Mouse (Mus musculus) limb, embryonic 14.5 days (tissue): Measurements from ENCODE around the gene Frmd3. TPM values are rescaled to one million over a fixed set of nuclear protein-coding genes. Genes with fewer than 3 reads are reported as not detected.

ENCODE experiments used
- ATAC-seq: fragments of 200-750 bp; cut with Nextera tagmentation; 2 replicates; pipeline ENCODE4 v1.8.0; 2017; ENCODE audit warnings: low read depth, moderate number of reproducible peaks, moderate TSS enrichment; ENCODE audit not compliant: low FRiP score
- DNase-seq: peaks from one replicate; pipeline ENCODE4 v3.0.0-alpha.2; 2015; ENCODE audit warnings: low spot score
- H3K27ac ChIP-seq: fragments of 300-500 bp; sonication (generic); replicated peaks from 2 replicates; pipeline ENCODE4 v1.5.1; 2014; ENCODE audit warnings: low read depth, mild to moderate bottlenecking, low read length, moderate library complexity, mixed read lengths
- H3K27me3 ChIP-seq: fragments of 300-500 bp; sonication (generic); 2 replicates; pipeline ENCODE4 v1.6.1; 2014; ENCODE audit warnings: low read length, mixed read lengths; ENCODE audit not compliant: control insufficient read depth, insufficient read depth
- H3K36me3 ChIP-seq: fragments of 300-500 bp; sonication (generic); 2 replicates; pipeline ENCODE4 v1.6.1; 2014; ENCODE audit warnings: mild to moderate bottlenecking, low read length, moderate library complexity, mixed read lengths; ENCODE audit not compliant: control insufficient read depth, insufficient read depth
- H3K4me1 ChIP-seq: fragments of 300-500 bp; sonication (generic); 2 replicates; pipeline ENCODE4 v1.6.1; 2014; ENCODE audit warnings: antibody characterized with exemption, low read length, mixed read lengths; ENCODE audit not compliant: control insufficient read depth, insufficient read depth
- H3K4me2 ChIP-seq: fragments of 300-500 bp; sonication (generic); replicated peaks from 2 replicates; pipeline ENCODE4 v1.6.1; 2014; ENCODE audit warnings: low read depth, mild to moderate bottlenecking, low read length, moderate library complexity; ENCODE audit not compliant: severe bottlenecking
- H3K4me3 ChIP-seq: fragments of 300-500 bp; sonication (generic); replicated peaks from 2 replicates; pipeline ENCODE4 v1.5.1; 2014; ENCODE audit warnings: low read length
- H3K9ac ChIP-seq: fragments of 300-500 bp; sonication (generic); 2 replicates; pipeline ENCODE4 v1.6.1; 2014; ENCODE audit warnings: mild to moderate bottlenecking, low read depth, low read length, moderate library complexity; ENCODE audit not compliant: severe bottlenecking
- H3K9me3 ChIP-seq: fragments of 300-500 bp; sonication (generic); 2 replicates; pipeline ENCODE4 v1.6.1; 2016; ENCODE audit warnings: low read length; ENCODE audit not compliant: control insufficient read depth
- POLR2A ChIP-seq: fragments of 200-500 bp; IDR thresholded peaks from 2 replicates; pipeline ENCODE4 v1.8.0; 2012; ENCODE audit warnings: inconsistent platforms, mild to moderate bottlenecking, moderate library complexity, borderline replicate concordance; ENCODE audit not compliant: insufficient read depth, insufficient read length; ENCODE audit errors: extremely low read depth
- WGBS: fragments of 180-500 bp; shearing (Covaris S2); extraction: QIAGEN DNeasy Blood & Tissue Kit; methylation state at CpG from one replicate; pipeline ENCODE4 v1.1.7; 2014; 5-methylcytosine and 5-hydroxymethylcytosine counted together
- polyA plus RNA-seq, 2 experiments: library from polyadenylated mRNA; depleted of rRNA in 1 of 2; stranded (reverse) in 1 of 2; unstranded in 1 of 2; fragments of >200 nt; fragmentation: Nextera tagmentation in 1 of 2; extraction: Ambion mirVana in 1 of 2; gene quantifications; 2 replicates each; pipeline versions ENCODE4 v1.2.1 to v1.2.3; 2012 to 2014

Gene Frmd3
- polyA plus RNA-seq, 2 experiments: 1.1 to 3.1 TPM

DNA sequence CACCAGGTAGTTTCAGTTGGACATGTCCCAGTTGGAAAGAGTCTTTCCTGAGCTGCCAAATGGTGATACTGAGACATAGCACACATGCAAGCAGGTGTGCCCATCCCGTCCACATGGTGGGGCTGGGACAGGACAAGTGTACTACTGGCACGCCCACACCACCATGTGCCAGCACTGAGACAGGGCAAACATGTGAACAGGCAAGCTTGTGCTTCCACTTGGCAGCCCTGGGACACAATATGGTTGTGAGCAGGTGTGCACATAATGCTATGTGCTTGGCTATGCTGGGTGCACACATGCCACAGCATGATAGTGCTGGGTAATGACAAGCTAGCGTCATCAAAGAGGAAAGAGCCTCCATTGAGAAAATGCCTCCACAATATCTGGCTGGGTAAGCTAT, 220.3 kb downstream of the Frmd3 start:
- ATAC-seq (no peak), DNase-seq (no peak)
- no peak for TF ChIP-seq POLR2A
- WGBS: 82% methylated on average over 3 of the region's 3 CpGs
- no peak overlapping the region for H3K4me2 ChIP-seq
- no peaks in the 10 kb centered on the region for H3K27me3 ChIP-seq
- H3K4me1 ChIP-seq: no peaks in the 10 kb centered on the region
- no peaks in the 10 kb centered on the region for H3K36me3 ChIP-seq
- H3K9me3 ChIP-seq: no peaks in the 10 kb centered on the region
- no peak overlapping the region for H3K27ac ChIP-seq
- H3K4me3 ChIP-seq: no peak overlapping the region
- H3K9ac ChIP-seq: no peak overlapping the region

DNA sequence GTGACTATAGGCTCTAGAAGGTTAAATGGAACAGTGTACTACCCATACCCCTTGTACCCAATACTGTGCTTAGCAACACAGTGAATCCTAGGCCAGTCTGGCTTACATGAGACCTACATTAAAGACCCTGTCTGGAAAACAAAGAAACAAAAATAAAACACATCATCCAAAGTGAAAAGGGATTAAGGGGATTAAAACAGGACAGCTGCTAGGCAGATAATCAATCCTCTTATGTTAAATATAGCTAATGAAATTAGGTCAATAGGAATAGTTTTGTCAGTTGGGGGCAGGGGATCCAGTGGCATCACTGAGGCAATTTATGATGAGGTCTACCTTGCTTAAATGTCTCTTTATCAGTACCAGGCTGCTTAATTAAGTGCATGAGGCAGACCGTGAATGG, 228.9 kb downstream of the Frmd3 start, which contains the start of gene Kdm4c:
Gene Kdm4c, plus strand, starts transcription at position 322 of the 400 bp plus-strand sequence.
- no peak for TF ChIP-seq POLR2A
- 87% methylated on average over 1 of the region's 1 CpGs for WGBS
- no peak for ATAC-seq

More for the DNA sequence above, 228.9 kb downstream of the Frmd3 start, which contains the start of gene Kdm4c:
- Histone ChIP-seq H3K27me3 (no peaks in the 10 kb centered on the region), H3K4me1 (no peaks in the 10 kb centered on the region), H3K4me3 (no peak within 1 kb of the TSS), H3K9ac (no peak within 1 kb of the TSS), H3K9me3 (no peaks in the 10 kb centered on the region), H3K27ac (no peak within 1 kb of the TSS), H3K36me3 (no peaks in the 10 kb centered on the region), H3K4me2 (no peak within 1 kb of the TSS)
- DNase-seq: no peak

Other genes with a start within 250 kb of the Frmd3 start
- gene Rasef, start 222.4 kb upstream of the Frmd3 start, polyA plus RNA-seq (2012; rRNA removed): 0.56 and 0.60 TPM in 2 replicates
- 1.1 and 1.5 TPM in 2 replicates for gene Rasef, start 222.4 kb upstream of the Frmd3 start, polyA plus RNA-seq (2014; fragmentation: Nextera tagmentation; extraction: Ambion mirVana)
- gene Gm11758, start 137.2 kb upstream of the Frmd3 start, polyA plus RNA-seq (2012; rRNA removed): not detected in 2 replicates
- gene Gm11758, start 137.2 kb upstream of the Frmd3 start, polyA plus RNA-seq (2014; fragmentation: Nextera tagmentation; extraction: Ambion mirVana): not detected in 2 replicates
- not detected in 2 replicates for gene Gm11757, start 122.3 kb upstream of the Frmd3 start, polyA plus RNA-seq (2012; rRNA removed)
- gene Gm11757, start 122.3 kb upstream of the Frmd3 start, polyA plus RNA-seq (2014; fragmentation: Nextera tagmentation; extraction: Ambion mirVana): not detected in 2 replicates
- gene Gm13871, start 107.5 kb upstream of the Frmd3 start, polyA plus RNA-seq (2012; rRNA removed): not detected in 2 replicates
- gene Gm13871, start 107.5 kb upstream of the Frmd3 start, polyA plus RNA-seq (2014; fragmentation: Nextera tagmentation; extraction: Ambion mirVana): not detected in 2 replicates
- gene Gm11756, start 92.7 kb upstream of the Frmd3 start, polyA plus RNA-seq (2012; rRNA removed): 0.37 and 0.49 TPM in 2 replicates
- 0.15 and 0.28 TPM in 2 replicates for gene Gm11756, start 92.7 kb upstream of the Frmd3 start, polyA plus RNA-seq (2014; fragmentation: Nextera tagmentation; extraction: Ambion mirVana)
- 2.7 and 4.8 TPM in 2 replicates for gene 2310002L09Rik, start 62.6 kb upstream of the Frmd3 start, polyA plus RNA-seq (2012; rRNA removed)
- gene 2310002L09Rik, start 62.6 kb upstream of the Frmd3 start, polyA plus RNA-seq (2014; fragmentation: Nextera tagmentation; extraction: Ambion mirVana): 5.8 and 10.5 TPM in 2 replicates
- 9.4 and 11.6 TPM in 2 replicates for gene Kdm4c, start 229.1 kb downstream of the Frmd3 start, polyA plus RNA-seq (2012; rRNA removed)
- 15.9 and 17.8 TPM in 2 replicates for gene Kdm4c, start 229.1 kb downstream of the Frmd3 start, polyA plus RNA-seq (2014; fragmentation: Nextera tagmentation; extraction: Ambion mirVana)